Mouse (Mus musculus) myocyte (in vitro differentiated cells): Measurements from ENCODE around the gene Parm1. TPM values are rescaled to one million over a fixed set of nuclear protein-coding genes. Genes with fewer than 3 reads are reported as not detected.

Experiments used
- H3K27me3 ChIP-seq: one replicate; pipeline ENCODE4 v1.6.1; 2011; ENCODE audit not compliant: control insufficient read depth, insufficient read depth, insufficient read length
- H3K36me3 ChIP-seq: one replicate; pipeline ENCODE4 v1.6.1; 2011; ENCODE audit not compliant: control insufficient read depth, insufficient read depth
- H3K4me2 ChIP-seq: one replicate; pipeline ENCODE4 v1.6.1; 2011; ENCODE audit warnings: low read depth, control low read depth
- H3K4me3 ChIP-seq: one replicate; pipeline ENCODE4 v1.5.1; 2011; ENCODE audit warnings: mild to moderate bottlenecking, control low read depth, moderate library complexity
- H3K79me2 ChIP-seq: one replicate; pipeline ENCODE4 v1.6.1; 2011; ENCODE audit not compliant: control insufficient read depth, insufficient read depth
- H3ac ChIP-seq: one replicate; pipeline ENCODE4 v1.6.1; 2011; ENCODE audit not compliant: control insufficient read depth, insufficient read length
- CEBPB ChIP-seq: IDR thresholded peaks from 2 replicates; pipeline ENCODE4 v1.6.1; 2011; ENCODE audit warnings: mild to moderate bottlenecking, moderate library complexity; ENCODE audit not compliant: poor library complexity, insufficient read depth, severe bottlenecking
- E2F4 ChIP-seq: IDR thresholded peaks from one replicate; pipeline ENCODE4 v1.6.1; 2011; ENCODE audit warnings: mild to moderate bottlenecking, control low read depth, moderate library complexity; ENCODE audit not compliant: insufficient read depth
- MAX ChIP-seq: IDR thresholded peaks from one replicate; pipeline ENCODE4 v1.6.1; 2011; ENCODE audit warnings: low read depth, mild to moderate bottlenecking, control low read depth
- MYOD1 ChIP-seq, 3 experiments: IDR thresholded peaks; one replicate each; pipeline ENCODE4 v1.6.1; 2011; ENCODE audit warnings: control low read depth in 2 of 3, low read depth in 2 of 3, mild to moderate bottlenecking in 2 of 3, moderate library complexity in 1 of 3; ENCODE audit not compliant: insufficient read length in 2 of 3, control insufficient read depth in 1 of 3
- MYOG ChIP-seq, 3 experiments: IDR thresholded peaks; one replicate each; pipeline ENCODE4 v1.6.1; 2011; ENCODE audit warnings: control low read depth in 2 of 3, low read depth in 2 of 3, mild to moderate bottlenecking in 2 of 3; ENCODE audit not compliant: insufficient read length in 2 of 3, control insufficient read depth in 1 of 3, insufficient read depth in 1 of 3
- POLR2A ChIP-seq: IDR thresholded peaks from one replicate; pipeline ENCODE4 v1.6.1; 2011; ENCODE audit warnings: low read depth, mild to moderate bottlenecking, control low read depth, moderate library complexity; ENCODE audit not compliant: insufficient read length
- POLR2AphosphoS2 ChIP-seq: IDR thresholded peaks from one replicate; pipeline ENCODE4 v1.6.1; 2011; ENCODE audit warnings: low read depth, control low read depth; ENCODE audit not compliant: insufficient read length
- REST ChIP-seq: IDR thresholded peaks from one replicate; pipeline ENCODE4 v1.6.1; 2011; ENCODE audit warnings: mild to moderate bottlenecking, control low read depth, moderate library complexity; ENCODE audit not compliant: insufficient read depth, insufficient read length
- SRF ChIP-seq: IDR thresholded peaks from one replicate; pipeline ENCODE4 v1.6.1; 2011; ENCODE audit warnings: low read depth; ENCODE audit not compliant: control insufficient read depth, insufficient read length
- TCF12 ChIP-seq: IDR thresholded peaks from one replicate; pipeline ENCODE4 v1.6.1; 2011; ENCODE audit warnings: mild to moderate bottlenecking, control low read depth; ENCODE audit not compliant: poor library complexity, insufficient read depth, severe bottlenecking
- TCF3 ChIP-seq: IDR thresholded peaks from one replicate; pipeline ENCODE4 v1.6.1; 2011; ENCODE audit warnings: low read depth, control low read depth; ENCODE audit not compliant: insufficient read length
- USF1 ChIP-seq: IDR thresholded peaks from one replicate; pipeline ENCODE4 v1.6.1; 2011; ENCODE audit warnings: low read depth, mild to moderate bottlenecking, control low read depth, moderate library complexity
- polyA plus RNA-seq: library from polyadenylated mRNA; unstranded; fragments of >200 nt; fragmentation: generic; extraction: Trizol; gene quantifications from one replicate; pipeline ENCODE4 v1.2.1, GENCODE M21; 2012; ENCODE audit warnings: missing spikeins

Gene Parm1
- polyA plus RNA-seq, 1 experiment, result 1.5 TPM

DNA sequence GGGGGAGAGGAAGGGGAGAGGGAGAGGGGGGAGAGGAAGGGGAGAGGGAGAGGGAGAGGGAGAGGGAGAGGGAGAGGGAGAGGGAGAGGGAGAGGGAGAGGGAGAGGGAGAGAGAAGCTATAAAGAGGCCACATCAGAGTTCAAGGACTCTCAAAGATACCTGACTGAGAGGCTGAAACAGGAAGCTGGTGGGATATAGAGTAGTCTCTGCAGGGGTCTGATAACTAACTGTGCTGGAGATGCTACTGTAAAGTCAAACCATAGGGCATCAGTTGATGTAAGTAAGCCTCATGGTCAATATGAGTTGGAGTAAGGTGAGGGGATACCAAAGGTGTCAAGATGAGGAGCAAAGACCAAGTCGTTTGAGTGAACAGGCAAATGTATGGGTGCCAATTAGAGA is 37.3 kb upstream of the Parm1 start:
- TF ChIP-seq TCF12 (no peak), E2F4 (no peak), MYOD1 (IDR thresholded peaks at IDR 0.05; ENCODE audit: control insufficient read depth in 1 of 3, insufficient read length in 2 of 3, low read depth in 2 of 3) (no peak), USF1 (no peak), MYOG (IDR thresholded peaks at IDR 0.05; ENCODE audit: control insufficient read depth in 1 of 3, insufficient read depth in 1 of 3, insufficient read length in 2 of 3, low read depth in 2 of 3) (no peak), CEBPB (no peak), MAX (no peak), SRF (no peak), TCF3 (no peak), REST (no peak), POLR2A (no peak)
- H3K4me2 ChIP-seq, result no peak overlapping the region
- no peaks in the 10 kb centered on the region for H3K79me2 ChIP-seq

DNA sequence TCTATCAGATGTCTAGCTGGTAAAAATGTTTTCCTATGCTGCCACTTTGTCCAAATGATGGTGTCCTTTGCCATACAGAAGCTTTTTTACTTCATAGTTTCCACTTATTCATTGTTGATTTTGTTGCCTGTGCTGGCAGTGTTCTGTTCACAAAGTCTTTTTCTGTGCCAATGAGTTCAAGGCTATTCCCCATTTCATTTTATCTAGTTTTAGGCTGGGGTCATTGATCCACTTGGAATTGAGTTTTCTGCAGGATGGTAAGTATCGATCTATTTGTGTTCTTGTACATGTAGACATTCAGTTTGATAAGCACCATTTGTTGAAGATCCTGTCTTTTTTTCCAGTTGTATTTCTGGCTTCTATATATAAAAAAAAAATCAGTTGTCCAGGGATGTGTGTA is 33.1 kb upstream of the Parm1 start:
- Histone ChIP-seq H3K4me2 (no peak overlapping the region), H3K4me3 (no peak overlapping the region), H3K27me3 (peaks cover 12% of the 10 kb centered on the region), H3ac (no peak overlapping the region), H3K79me2 (no peaks in the 10 kb centered on the region), H3K36me3 (no peaks in the 10 kb centered on the region)
- TF ChIP-seq MYOD1 (IDR thresholded peaks at IDR 0.05; ENCODE audit: control insufficient read depth in 1 of 3, insufficient read length in 2 of 3, low read depth in 2 of 3), result no peak
- TF ChIP-seq TCF12, result no peak
- TF ChIP-seq SRF, result no peak
- no peak for TF ChIP-seq CEBPB
- TF ChIP-seq USF1, result no peak
- TF ChIP-seq E2F4, result no peak
- TF ChIP-seq POLR2AphosphoS2, result no peak
- no peak for TF ChIP-seq MYOG (IDR thresholded peaks at IDR 0.05; ENCODE audit: control insufficient read depth in 1 of 3, insufficient read depth in 1 of 3, insufficient read length in 2 of 3, low read depth in 2 of 3)
- no peak for TF ChIP-seq MAX
- no peak for TF ChIP-seq POLR2A
- no peak for TF ChIP-seq TCF3
- no peak for TF ChIP-seq REST

More for the DNA sequence above, 37.3 kb upstream of the Parm1 start:
- Histone ChIP-seq H3K27me3 (peaks cover 12% of the 10 kb centered on the region), H3K36me3 (no peaks in the 10 kb centered on the region), H3K4me3 (no peak overlapping the region), H3ac (no peak overlapping the region)

DNA sequence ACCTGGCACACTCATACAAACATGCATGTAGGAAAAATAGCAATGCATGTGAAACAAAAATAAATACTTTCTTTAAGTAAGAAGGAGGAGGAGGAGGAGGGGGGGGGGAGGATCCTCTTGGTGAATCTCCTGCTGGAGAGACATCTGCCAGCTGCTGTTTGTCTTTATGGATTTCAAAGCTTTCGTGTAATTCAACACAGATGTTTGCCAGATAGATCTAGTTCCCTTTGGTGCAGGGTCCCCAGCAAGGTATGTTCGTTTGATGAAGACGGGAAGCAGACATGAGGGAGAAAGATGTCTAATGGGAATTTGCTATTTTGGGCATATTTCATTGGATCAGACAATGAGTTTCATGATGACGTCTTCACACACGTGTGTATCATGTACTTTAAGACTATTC is 23.0 kb upstream of the Parm1 start:
- Histone ChIP-seq H3K27me3 (no peaks in the 10 kb centered on the region), H3ac (no peak overlapping the region)

DNA sequence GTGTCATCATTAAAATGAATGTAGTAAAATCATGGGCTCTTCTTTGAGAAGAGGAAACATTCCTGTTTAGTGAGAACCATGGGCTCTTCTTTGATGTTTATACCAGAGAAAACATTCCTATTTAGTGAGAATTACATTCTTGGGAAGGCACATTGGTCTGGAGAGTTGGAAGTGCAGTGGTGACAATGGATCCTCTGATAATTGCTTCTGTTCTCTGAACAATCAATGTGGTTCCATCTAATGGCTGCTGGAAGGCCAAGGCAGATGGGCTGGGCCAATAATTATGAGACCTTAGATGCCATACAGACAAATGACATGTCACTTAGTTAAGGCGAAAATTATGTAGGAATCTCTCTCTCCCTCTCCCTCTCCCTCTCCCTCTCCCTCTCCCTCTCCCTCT is 16.1 kb upstream of the Parm1 start:
- no peak for TF ChIP-seq E2F4
- no peak for TF ChIP-seq REST
- no peak for TF ChIP-seq MYOD1 (IDR thresholded peaks at IDR 0.05; ENCODE audit: control insufficient read depth in 1 of 3, insufficient read length in 2 of 3, low read depth in 2 of 3)
- TF ChIP-seq TCF3, result no peak
- no peak for TF ChIP-seq TCF12
- TF ChIP-seq MYOG (IDR thresholded peaks at IDR 0.05; ENCODE audit: control insufficient read depth in 1 of 3, insufficient read depth in 1 of 3, insufficient read length in 2 of 3, low read depth in 2 of 3), result no peak
- TF ChIP-seq POLR2A, result no peak
- no peak for TF ChIP-seq MAX
- no peak for TF ChIP-seq USF1
- no peak for TF ChIP-seq CEBPB
- TF ChIP-seq SRF, result no peak
- TF ChIP-seq POLR2AphosphoS2, result no peak
- Histone ChIP-seq H3K36me3 (no peaks in the 10 kb centered on the region), H3ac (no peak overlapping the region), H3K4me3 (no peak overlapping the region), H3K79me2 (no peaks in the 10 kb centered on the region), H3K4me2 (no peak overlapping the region), H3K27me3 (no peaks in the 10 kb centered on the region)

More for the DNA sequence above, 23.0 kb upstream of the Parm1 start:
- Histone ChIP-seq H3K79me2 (no peaks in the 10 kb centered on the region), H3K36me3 (no peaks in the 10 kb centered on the region), H3K4me3 (no peak overlapping the region), H3K4me2 (no peak overlapping the region)
- no peak for TF ChIP-seq MYOD1 (IDR thresholded peaks at IDR 0.05; ENCODE audit: control insufficient read depth in 1 of 3, insufficient read length in 2 of 3, low read depth in 2 of 3)

DNA sequence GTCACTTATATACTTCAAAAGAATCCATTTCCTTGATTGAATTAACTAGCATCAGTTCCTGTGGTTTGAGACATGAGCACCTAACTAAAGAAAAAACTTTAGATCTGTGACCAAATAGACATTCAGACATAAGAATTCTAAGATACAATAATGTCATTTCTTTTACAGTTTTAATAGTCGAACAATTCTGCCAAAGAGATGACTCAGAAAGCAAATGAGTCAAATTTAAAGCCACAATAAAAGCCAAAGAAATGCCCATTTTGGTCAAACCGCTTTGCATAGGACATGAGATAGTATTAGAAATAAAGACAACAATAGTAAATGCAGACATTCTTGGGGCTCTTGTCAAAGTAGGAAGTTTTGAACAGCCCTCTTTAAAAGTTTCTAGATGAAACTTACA is 15.0 kb upstream of the Parm1 start:
- Histone ChIP-seq H3K27me3 (no peaks in the 10 kb centered on the region), H3K4me3 (no peak overlapping the region), H3ac (no peak overlapping the region), H3K79me2 (no peaks in the 10 kb centered on the region), H3K4me2 (no peak overlapping the region), H3K36me3 (no peaks in the 10 kb centered on the region)
- TF ChIP-seq POLR2A, result no peak
